Mouse (Mus musculus): Measurements from ENCODE around the gene Gm9821. TPM values are rescaled to one million over a fixed set of nuclear protein-coding genes. Genes with fewer than 3 reads are reported as not detected.

Gm9821 gene
- total RNA-seq, 2 experiments from 2014 or later: not detected

DNA sequence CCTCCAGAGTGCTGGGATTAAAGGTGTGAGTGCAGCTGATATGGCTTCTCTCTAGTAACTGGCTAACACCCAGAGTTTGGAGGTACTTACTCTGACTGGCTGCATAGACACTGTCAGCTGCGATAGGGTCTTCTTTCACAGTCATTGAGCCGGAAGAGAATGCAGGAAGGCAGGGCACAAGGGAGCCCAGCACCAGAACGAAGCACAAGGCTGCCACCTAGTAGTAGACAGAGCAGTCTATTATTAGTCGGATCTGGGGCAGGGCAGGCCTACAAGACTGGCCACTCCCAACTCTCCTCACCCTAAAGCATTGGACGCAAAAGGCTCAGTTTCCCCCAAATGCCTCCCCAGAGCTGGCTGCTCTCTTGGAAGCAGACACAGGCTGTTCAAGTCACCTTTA, 40.6 kb downstream of the Gm9821 start:
- DNase-seq: no peak
- intact Hi-C loops (cut with DNase I; ENCODE audit: low total_unique reads): loop anchor here (5.0 kb wide), 2 partner anchors 71 to 451 kb away; no protein-coding TSS in a partner anchor

DNA sequence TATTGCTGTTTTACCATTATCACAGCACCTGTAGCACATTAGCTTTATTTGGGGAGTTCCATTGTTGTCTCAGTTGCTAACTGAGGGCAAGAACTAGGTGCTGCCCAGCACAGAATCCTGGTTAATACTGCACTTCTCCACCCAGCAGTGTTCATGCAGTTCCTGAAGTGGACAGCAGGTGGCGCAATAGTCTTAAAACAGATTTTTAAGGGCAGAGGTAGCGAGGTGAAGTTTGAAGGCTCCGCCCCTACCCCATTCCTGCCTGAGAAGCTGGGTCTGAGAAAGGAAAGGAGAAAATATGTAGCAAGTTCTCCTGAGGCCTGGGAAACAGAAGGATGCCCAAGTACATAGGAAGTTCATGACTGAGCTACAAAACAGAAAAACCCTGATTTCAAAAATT, 42.0 kb downstream of the Gm9821 start:
- peak; percentile 74 for DNase-seq
- intact Hi-C loops (cut with DNase I; ENCODE audit: low total_unique reads): loop anchor here (5.0 kb wide), 2 partner anchors 70 to 450 kb away; no protein-coding TSS in a partner anchor

DNA sequence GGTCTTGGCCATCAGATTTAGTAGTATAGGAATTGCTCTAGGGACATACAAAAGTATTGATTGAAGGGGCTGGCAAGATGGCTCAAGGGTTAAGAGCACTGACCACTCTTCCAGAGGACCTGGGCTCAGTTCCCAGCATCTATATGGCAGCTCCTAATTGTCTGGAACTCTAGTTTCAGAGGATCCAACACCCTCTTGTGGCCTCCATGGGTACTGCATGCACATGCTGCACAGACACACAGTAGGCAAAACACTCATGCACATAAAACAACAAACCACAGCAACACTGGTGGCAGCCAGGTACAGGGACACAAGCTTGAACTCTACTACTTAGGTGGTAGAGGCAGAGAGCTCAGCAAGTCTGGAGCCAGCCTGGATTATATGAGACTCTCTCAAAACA, 44.2 kb downstream of the Gm9821 start:
- DNase-seq: no peak

DNA sequence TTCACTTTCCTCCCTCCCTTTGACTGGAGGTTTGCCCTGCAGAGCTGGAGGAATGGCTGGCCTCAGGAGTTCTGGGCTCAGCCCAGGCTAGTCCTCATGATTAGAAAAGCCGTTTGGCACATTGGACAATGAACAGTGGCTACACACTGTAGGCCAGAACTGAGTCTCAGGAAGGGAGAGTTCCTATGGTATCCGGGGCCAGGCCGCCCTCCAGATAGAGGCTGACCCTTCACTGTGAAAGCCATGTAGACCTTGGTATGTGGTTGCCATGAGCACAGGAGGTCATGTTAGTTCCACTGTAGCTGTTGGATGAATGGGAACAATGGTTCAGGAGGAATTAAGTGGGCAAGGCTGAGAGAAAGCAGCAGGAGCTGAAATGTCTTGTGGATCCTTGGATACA, 47.9 kb downstream of the Gm9821 start:
- intact Hi-C loops (cut with DNase I; ENCODE audit: low total_unique reads): loop anchor here (10.0 kb wide), 1 partner anchor 331 kb away; no protein-coding TSS in a partner anchor

More for the DNA sequence above, 44.2 kb downstream of the Gm9821 start:
- intact Hi-C loops (cut with DNase I; ENCODE audit: low total_unique reads): loop anchor here (5.0 to 10.0 kb wide), 3 partner anchors 68 to 448 kb away; no protein-coding TSS in a partner anchor

DNA sequence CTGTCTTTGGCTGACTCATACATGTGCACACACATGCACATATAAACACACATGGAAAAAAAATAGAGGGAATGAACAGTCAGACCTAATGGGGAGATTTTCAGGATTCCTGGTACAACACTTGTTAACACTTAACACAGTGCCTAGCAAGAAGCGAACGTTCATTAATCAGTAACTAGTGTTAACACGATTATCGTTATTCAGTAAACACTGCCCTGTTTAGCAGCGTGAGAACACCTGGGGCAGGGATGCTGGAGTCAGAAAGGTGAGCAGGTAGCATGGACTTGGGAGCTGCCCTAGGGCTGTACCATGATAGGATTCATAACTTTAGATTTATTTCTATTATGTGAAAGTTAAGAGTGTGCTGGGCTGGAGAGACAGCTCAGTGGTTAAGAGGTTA, 50.5 kb downstream of the Gm9821 start:
- intact Hi-C loops (cut with DNase I; ENCODE audit: low total_unique reads): loop anchor here (10.0 kb wide), 1 partner anchor 329 kb away; no protein-coding TSS in a partner anchor

More for the DNA sequence above, 47.9 kb downstream of the Gm9821 start:
- DNase-seq: no peak

More for the DNA sequence above, 50.5 kb downstream of the Gm9821 start:
- no peak for DNase-seq

Small RNAs within 50 kb of the gene (microRNA-seq; reads per million reads assigned to microRNA genes)
- 0 to 0.64 reads per million in 2 experiments for gene Mir6999

Other genes starting within 250 kb of the Gm9821 start
- gene Atg13, start 235.1 kb upstream of the Gm9821 start, total RNA-seq (2021): 10 to 100 TPM; 20.7 to 24.8 TPM
- gene Harbi1, start 234.9 kb upstream of the Gm9821 start, total RNA-seq (2021): 1 to 10 TPM; 3.9 to 4.9 TPM
- gene Ambra1, start 215.6 kb upstream of the Gm9821 start, total RNA-seq (2021): 10 to 100 TPM; 15.4 to 17.0 TPM
- not detected for gene Chrm4, start 18.5 kb upstream of the Gm9821 start, total RNA-seq (2021)
- gene Mdk, start 13.4 kb upstream of the Gm9821 start, total RNA-seq (2021): 10 to 100 TPM; 12.1 to 20.7 TPM
- 10 to 100 TPM; 38.6 to 42.4 TPM for gene Dgkz, start 30.2 kb downstream of the Gm9821 start, total RNA-seq (2021)
- gene Creb3l1, start 78.8 kb downstream of the Gm9821 start, total RNA-seq (2021): 10 to 100 TPM; 14.7 to 22.6 TPM
- 10 to 100 TPM; 19.5 to 21.2 TPM for gene Phf21a, start 147.4 kb downstream of the Gm9821 start, total RNA-seq (2021)

Data from gastrocnemius, postnatal 14 days (tissue).